Mouse (Mus musculus) G1E (cell line): Measurements from ENCODE around the gene Cd101.

ENCODE experiments used
- CTCF ChIP-seq: IDR thresholded peaks from 2 replicates; pipeline ENCODE4 v1.5.1; 2012; ENCODE audit warnings: low read depth, low read length, inconsistent platforms, mixed read lengths
- GATA1 ChIP-seq: IDR thresholded peaks from 2 replicates; pipeline ENCODE4 v1.6.1; 2012; ENCODE audit warnings: borderline replicate concordance, low read length, inconsistent platforms, mixed read lengths

GRCm38 (mm10) chr3:100979290-100979689, 50.1 kb downstream of the Cd101 start:
- TF ChIP-seq GATA1 (no peak), CTCF (no peak)
